Mouse (Mus musculus) monocyte, adult 59 days (primary cell): ENCODE measurements around the gene Plin1. TPM values are rescaled to one million over a fixed set of nuclear protein-coding genes. Genes with fewer than 3 reads are reported as not detected.

Experiments used
- total RNA-seq, 2 experiments: library from RNA; stranded (reverse); gene quantifications; one replicate each; pipeline ENCODE4 v1.2.4; 2023

Gene Plin1
- under 1 TPM in 1 of 2 experiments, not detected in 1; 0.33 TPM for total RNA-seq

GRCm38 (mm10) chr7:79732622-79733021 is at the start of gene Plin1:
Gene Plin1, minus strand, starts transcription at chr7:79732903.

GRCm38 (mm10) chr7:79742659-79743536 is 10.2 kb upstream of the Plin1 start, which contains the start of the genes Pex11a and Wdr93:
Gene Pex11a, minus strand, starts transcription at chr7:79743131.
Gene Wdr93, plus strand, starts transcription at chr7:79743163.

GRCm38 (mm10) chr7:79715187-79715981 is 17.3 kb downstream of the Plin1 start, which contains the start of gene Kif7:
Gene Kif7, minus strand, starts transcription at chr7:79715720.

Other genes with a start within 250 kb of the Plin1 start
- not detected for gene Rhcg, start 115.2 kb downstream of the Plin1 start, total RNA-seq
- under 1 TPM; 0.52 to 0.55 TPM for gene Ticrr, start 72.7 kb downstream of the Plin1 start, total RNA-seq
- under 1 TPM; 0.76 to 0.91 TPM for gene Kif7, start 17.2 kb downstream of the Plin1 start, total RNA-seq
- 1 to 10 TPM; 3.6 to 4.8 TPM for gene Pex11a, start 10.2 kb upstream of the Plin1 start, total RNA-seq
- not detected for gene Wdr93, start 10.3 kb upstream of the Plin1 start, total RNA-seq
- gene Mesp1, start 60.9 kb upstream of the Plin1 start, total RNA-seq = not detected
- not detected for gene Mesp2, start 77.8 kb upstream of the Plin1 start, total RNA-seq
- 1 to 10 TPM; 7.9 to 8.3 TPM for gene Anpep, start 128.2 kb upstream of the Plin1 start, total RNA-seq
- gene Ap3s2, start 187.7 kb upstream of the Plin1 start, total RNA-seq = 10 to 100 TPM; 13.9 to 14.0 TPM
- gene Arpin, start 202.5 kb upstream of the Plin1 start, total RNA-seq = 1 to 10 TPM; 1.6 to 3.8 TPM